Mouse (Mus musculus) stomach, embryonic 16.5 days (tissue): ENCODE measurements around the gene Fth1. TPM values are rescaled to one million over a fixed set of nuclear protein-coding genes. Genes with fewer than 3 reads are reported as not detected.

ENCODE experiments used
- ATAC-seq: fragments of 200-750 bp; cut with Nextera tagmentation; 2 replicates; pipeline ENCODE4 v1.8.0; 2017; ENCODE audit warnings: moderate number of reproducible peaks, moderate TSS enrichment; ENCODE audit not compliant: insufficient read depth, low FRiP score
- H3K27ac ChIP-seq: fragments of 300-500 bp; sonication (generic); 2 replicates; pipeline ENCODE4 v1.5.1; 2014; ENCODE audit warnings: low read length
- H3K27me3 ChIP-seq: fragments of 300-500 bp; sonication (generic); 2 replicates; pipeline ENCODE4 v1.6.1; 2014; ENCODE audit warnings: low read length, control low read depth, mixed read lengths; ENCODE audit not compliant: control insufficient read depth, insufficient read depth
- H3K36me3 ChIP-seq: fragments of 300-500 bp; sonication (generic); 2 replicates; pipeline ENCODE4 v1.6.1; 2014; ENCODE audit warnings: low read length; ENCODE audit not compliant: control insufficient read depth, insufficient read depth
- H3K4me1 ChIP-seq: fragments of 300-500 bp; sonication (generic); 2 replicates; pipeline ENCODE4 v1.6.1; 2014; ENCODE audit warnings: low read length, control low read depth, mixed read lengths; ENCODE audit not compliant: control insufficient read depth, insufficient read depth
- H3K4me2 ChIP-seq: fragments of 300-500 bp; sonication (generic); 2 replicates; pipeline ENCODE4 v1.6.1; 2014; ENCODE audit warnings: low read depth, low read length, mixed read lengths
- H3K4me3 ChIP-seq: fragments of 300-500 bp; sonication (generic); replicated peaks from 2 replicates; pipeline ENCODE4 v1.5.1; 2014; ENCODE audit warnings: mild to moderate bottlenecking, low read length
- H3K9ac ChIP-seq: fragments of 300-500 bp; sonication (generic); 2 replicates; pipeline ENCODE4 v1.6.1; 2014; ENCODE audit warnings: low read length
- H3K9me3 ChIP-seq: fragments of 300-500 bp; sonication (generic); replicated peaks from 2 replicates; pipeline ENCODE4 v1.6.1; 2016; ENCODE audit warnings: low read length, control low read depth; ENCODE audit not compliant: control insufficient read depth
- WGBS: fragments of 180-500 bp; shearing (Covaris S2); extraction: QIAGEN DNeasy Blood & Tissue Kit; methylation state at CpG from one replicate; pipeline ENCODE4 v1.1.7; 2014; 5-methylcytosine and 5-hydroxymethylcytosine counted together
- polyA plus RNA-seq: library from polyadenylated mRNA; unstranded; fragments of >200 nt; fragmentation: Nextera tagmentation; extraction: Ambion mirVana; gene quantifications from 2 replicates; pipeline ENCODE4 v1.2.1, GENCODE M21; 2015

Gene Fth1
- polyA plus RNA-seq, 1 experiment from 2014 or later: 1,902 TPM

GRCm38 (mm10) chr19:9985900-9986421 lies 5.6 kb downstream of the Fth1 start:
- no peak overlapping the region for H3K4me3 ChIP-seq
- no peaks in the 10 kb centered on the region for H3K9me3 ChIP-seq
- no peak overlapping the region for H3K27ac ChIP-seq
- no peaks in the 10 kb centered on the region for H3K27me3 ChIP-seq
- H3K4me1 ChIP-seq: peaks cover 18% of the 10 kb centered on the region
- 90% methylated on average over 2 of the region's 2 CpGs for WGBS
- no peak overlapping the region for H3K9ac ChIP-seq
- ATAC-seq: no peak
- H3K4me2 ChIP-seq: no peak overlapping the region
- peaks cover 10% of the 10 kb centered on the region for H3K36me3 ChIP-seq

DNA sequence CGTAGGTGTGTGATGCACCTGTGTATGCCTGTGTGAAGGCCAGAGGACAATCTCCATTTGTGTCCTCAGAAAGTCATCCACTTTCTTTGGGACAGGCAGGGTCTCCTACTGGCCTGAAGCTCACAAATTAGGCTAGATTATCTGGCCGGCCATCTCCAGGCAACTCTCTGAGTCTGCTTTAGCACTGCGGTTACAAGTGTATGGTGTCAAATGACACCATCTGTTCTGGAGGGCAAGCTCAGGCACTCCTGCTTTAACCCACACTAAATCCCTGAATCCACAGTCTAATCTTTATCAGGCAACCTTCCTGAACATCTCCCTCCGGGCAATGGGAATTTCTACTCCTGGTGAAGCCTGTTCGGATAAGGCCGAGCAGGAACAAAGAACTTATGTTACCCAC lies 6.8 kb downstream of the Fth1 start:
- Histone ChIP-seq H3K4me2 (no peak overlapping the region), H3K9ac (0 out of 2 replicates have a peak overlapping the region, but pooled peaks have one; percentile 16), H3K9me3 (no peaks in the 10 kb centered on the region), H3K27ac (no peak overlapping the region), H3K27me3 (no peaks in the 10 kb centered on the region), H3K4me1 (peaks cover 13% of the 10 kb centered on the region), H3K36me3 (peaks cover 10% of the 10 kb centered on the region), H3K4me3 (no peak overlapping the region)
- WGBS: 39% methylated on average over 6 of the region's 6 CpGs
- no peak for ATAC-seq

DNA sequence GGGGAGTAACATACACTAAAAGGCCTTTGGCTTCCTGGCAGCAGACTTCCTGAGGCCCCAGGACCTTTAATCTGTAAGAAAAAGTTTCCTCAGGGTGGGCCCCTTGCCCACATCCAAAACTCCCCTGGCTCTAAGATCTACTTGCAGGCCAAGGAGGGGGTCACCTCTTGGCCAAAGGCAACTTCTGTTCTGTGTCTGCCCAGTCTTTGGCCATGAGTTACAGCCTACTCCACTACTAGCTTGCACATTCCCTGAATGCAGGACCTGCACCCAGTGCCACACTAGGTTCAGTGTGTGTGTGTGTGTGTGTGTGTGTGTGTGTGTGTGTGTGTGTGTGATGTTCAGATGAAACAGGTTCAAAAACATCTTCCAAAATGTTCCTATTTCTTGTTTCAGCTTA lies 7.2 kb downstream of the Fth1 start:
- ATAC-seq: no peak

DNA sequence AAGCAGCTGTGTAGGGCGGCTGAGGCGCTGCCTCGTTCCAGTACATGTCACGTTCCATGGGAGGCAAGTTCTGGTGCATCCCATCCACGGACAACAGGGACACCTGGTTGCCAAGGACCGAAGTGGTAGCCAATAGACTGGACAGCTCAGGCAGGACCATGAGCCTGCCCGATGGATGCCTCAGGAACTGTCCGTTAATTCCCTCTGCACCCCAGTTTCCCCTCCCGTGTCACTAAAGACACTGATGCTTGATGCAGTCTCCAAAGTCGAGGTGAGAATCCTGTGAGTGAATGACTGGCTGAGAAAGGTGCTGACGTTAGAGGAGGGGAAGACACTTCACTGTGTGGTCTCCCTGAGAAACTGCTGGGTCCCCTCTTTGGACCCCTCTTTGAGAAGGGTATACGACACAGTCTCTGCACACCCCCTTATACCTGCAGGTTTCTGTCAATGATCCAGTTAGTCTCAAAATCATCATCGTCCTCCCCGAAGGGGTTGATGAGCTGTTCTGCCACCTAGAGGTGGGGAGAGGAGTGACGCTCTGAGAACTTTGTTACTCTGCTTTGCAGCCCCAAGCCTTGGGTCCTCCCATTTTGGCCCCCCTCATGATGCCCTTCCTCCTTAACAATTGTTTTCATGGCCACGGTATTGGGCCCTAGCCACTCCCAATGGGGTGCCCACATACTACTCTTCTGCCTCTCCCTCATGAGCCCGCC lies 8.9 kb downstream of the Fth1 start:
- Histone ChIP-seq H3K27me3 (no peaks in the 10 kb centered on the region), H3K27ac (no peak overlapping the region), H3K9me3 (no peaks in the 10 kb centered on the region), H3K4me3 (no peak overlapping the region), H3K36me3 (peaks cover 10% of the 10 kb centered on the region), H3K9ac (no peak overlapping the region), H3K4me1 (peaks cover 12% of the 10 kb centered on the region), H3K4me2 (no peak overlapping the region)
- WGBS: 62% methylated on average over 17 of the region's 17 CpGs
- no peak for ATAC-seq

More for the DNA sequence above, 7.2 kb downstream of the Fth1 start:
- Histone ChIP-seq H3K9ac (0 out of 2 replicates have a peak overlapping the region, but pooled peaks have one; percentile 16), H3K27ac (no peak overlapping the region), H3K4me1 (peaks cover 13% of the 10 kb centered on the region), H3K4me2 (no peak overlapping the region), H3K27me3 (no peaks in the 10 kb centered on the region), H3K9me3 (no peaks in the 10 kb centered on the region), H3K4me3 (no peak overlapping the region), H3K36me3 (peaks cover 10% of the 10 kb centered on the region)

DNA sequence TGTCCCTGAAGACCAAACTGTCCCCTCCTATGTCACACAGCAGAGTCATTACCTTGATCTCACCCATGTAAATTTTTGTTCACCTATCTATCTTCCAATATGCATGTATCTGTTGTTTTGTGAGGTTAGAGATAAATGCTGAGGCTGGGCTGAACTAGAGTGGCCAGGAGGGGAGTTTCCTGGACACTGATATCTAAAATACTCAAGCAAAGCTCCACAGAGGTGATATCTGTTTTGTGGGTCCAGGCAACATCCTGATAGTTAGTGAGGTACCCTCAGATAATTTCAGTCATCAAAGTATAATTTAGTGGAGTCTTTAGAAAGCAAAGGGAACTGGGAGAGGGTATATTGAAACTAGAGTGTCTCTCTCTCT lies 9.5 kb downstream of the Fth1 start:
- peaks cover 8% of the 10 kb centered on the region for H3K4me1 ChIP-seq
- ATAC-seq: no peak
- H3K36me3 ChIP-seq: peaks cover 10% of the 10 kb centered on the region
- no peak overlapping the region for H3K4me2 ChIP-seq
- H3K9me3 ChIP-seq: no peaks in the 10 kb centered on the region
- H3K27me3 ChIP-seq: no peaks in the 10 kb centered on the region
- H3K4me3 ChIP-seq: no peak overlapping the region
- no peak overlapping the region for H3K27ac ChIP-seq
- H3K9ac ChIP-seq: no peak overlapping the region

- no peak overlapping the region for H3K27ac ChIP-seq
- ATAC-seq: peak; percentile 11; the same call in 1 of the 2 replicates
- H3K4me3 ChIP-seq: no peak overlapping the region
- H3K9ac ChIP-seq: no peak overlapping the region
- no peaks in the 10 kb centered on the region for H3K27me3 ChIP-seq
- H3K9me3 ChIP-seq: no peaks in the 10 kb centered on the region
- WGBS: 25% methylated on average over 5 of the region's 5 CpGs
- H3K4me2 ChIP-seq: no peak overlapping the region
- H3K4me1 ChIP-seq: peaks cover 8% of the 10 kb centered on the region
- no peaks in the 10 kb centered on the region for H3K36me3 ChIP-seq
These were observed 10.9 kb downstream of the Fth1 start for GRCm38 (mm10) chr19:9991304-9991703.

DNA sequence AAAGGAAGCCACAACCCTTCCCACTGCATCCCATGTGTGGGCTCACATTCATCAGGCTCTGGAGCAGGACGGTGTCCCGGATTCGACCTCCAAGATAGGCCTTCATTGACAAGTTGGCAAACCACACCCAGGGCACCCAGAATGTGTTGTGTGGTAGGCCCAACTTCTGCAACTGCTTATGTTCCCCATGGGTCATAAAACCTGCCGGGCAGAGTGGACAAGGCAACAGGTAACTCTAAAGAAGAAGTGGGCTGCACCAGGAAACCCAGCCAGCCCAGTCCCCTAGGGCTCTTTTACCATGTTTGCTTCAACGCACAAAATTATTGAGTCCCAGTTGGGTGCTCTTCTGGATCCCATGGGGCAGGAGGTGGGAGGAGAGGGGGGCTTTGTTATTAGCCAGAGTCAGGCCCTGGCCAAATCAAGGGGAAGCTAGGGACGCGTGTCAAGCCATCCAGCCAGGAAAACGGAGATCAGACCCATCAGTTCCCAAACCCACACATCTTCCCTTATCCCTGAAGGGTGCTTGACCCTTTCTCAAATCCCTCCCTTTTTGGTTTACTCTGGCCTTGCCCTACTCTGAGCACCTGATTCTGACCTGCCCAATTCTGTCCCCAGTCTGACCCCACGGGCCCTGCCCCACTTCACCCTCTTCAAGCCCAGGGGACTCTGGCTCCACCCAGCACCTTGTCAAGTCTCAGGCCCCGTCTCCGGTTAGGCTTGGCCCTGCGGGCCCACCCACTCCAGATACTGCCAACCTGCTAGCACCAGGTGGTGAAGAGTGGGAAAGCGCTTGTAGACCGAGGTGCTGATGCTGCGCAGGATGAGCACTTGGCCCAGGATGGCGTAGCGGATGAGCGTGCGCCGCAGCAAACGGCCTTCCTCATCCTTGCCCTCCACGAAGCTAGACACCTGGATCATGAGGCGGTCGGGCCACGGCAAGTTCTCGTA lies 11.9 kb downstream of the Fth1 start:
- 47% methylated on average over 26 of the region's 26 CpGs for WGBS
- Histone ChIP-seq H3K4me3 (peak overlapping the region; percentile 30), H3K27me3 (no peaks in the 10 kb centered on the region), H3K36me3 (no peaks in the 10 kb centered on the region), H3K4me2 (peak overlapping the region; percentile 54), H3K27ac (no peak overlapping the region), H3K4me1 (peaks cover 8% of the 10 kb centered on the region), H3K9ac (peak overlapping the region; percentile 67), H3K9me3 (no peaks in the 10 kb centered on the region)
- peak; percentile 46 for ATAC-seq

- H3K36me3 ChIP-seq: no peaks in the 10 kb centered on the region
- no peaks in the 10 kb centered on the region for H3K9me3 ChIP-seq
- no peak overlapping the region for H3K27ac ChIP-seq
- H3K4me1 ChIP-seq: peaks cover 8% of the 10 kb centered on the region
- peak overlapping the region; percentile 67 for H3K9ac ChIP-seq
- H3K4me3 ChIP-seq: peak overlapping the region; percentile 30
- peak; percentile 85 for ATAC-seq
- 6% methylated on average over 17 of the region's 17 CpGs for WGBS
- H3K27me3 ChIP-seq: no peaks in the 10 kb centered on the region
- H3K4me2 ChIP-seq: peak overlapping the region; percentile 54
These were observed 12.7 kb downstream of the Fth1 start for GRCm38 (mm10) chr19:9993036-9993656.
